Mouse (Mus musculus) cerebellum, adult 8-10 months (tissue): ENCODE results near the gene Znrd1.
A peak's percentile ranks its signal among the peaks of the same experiment; 100 is the strongest.
"Not testable (repeated sequence)": the region's sequence is repeated elsewhere in the genome, so short reads cannot be mapped to it uniquely, and the experiment has no call there.

Experiments used
- DNase-seq: peaks from one replicate; pipeline ENCODE4 v3.0.0; 2022

Gene Znrd1

DNA sequence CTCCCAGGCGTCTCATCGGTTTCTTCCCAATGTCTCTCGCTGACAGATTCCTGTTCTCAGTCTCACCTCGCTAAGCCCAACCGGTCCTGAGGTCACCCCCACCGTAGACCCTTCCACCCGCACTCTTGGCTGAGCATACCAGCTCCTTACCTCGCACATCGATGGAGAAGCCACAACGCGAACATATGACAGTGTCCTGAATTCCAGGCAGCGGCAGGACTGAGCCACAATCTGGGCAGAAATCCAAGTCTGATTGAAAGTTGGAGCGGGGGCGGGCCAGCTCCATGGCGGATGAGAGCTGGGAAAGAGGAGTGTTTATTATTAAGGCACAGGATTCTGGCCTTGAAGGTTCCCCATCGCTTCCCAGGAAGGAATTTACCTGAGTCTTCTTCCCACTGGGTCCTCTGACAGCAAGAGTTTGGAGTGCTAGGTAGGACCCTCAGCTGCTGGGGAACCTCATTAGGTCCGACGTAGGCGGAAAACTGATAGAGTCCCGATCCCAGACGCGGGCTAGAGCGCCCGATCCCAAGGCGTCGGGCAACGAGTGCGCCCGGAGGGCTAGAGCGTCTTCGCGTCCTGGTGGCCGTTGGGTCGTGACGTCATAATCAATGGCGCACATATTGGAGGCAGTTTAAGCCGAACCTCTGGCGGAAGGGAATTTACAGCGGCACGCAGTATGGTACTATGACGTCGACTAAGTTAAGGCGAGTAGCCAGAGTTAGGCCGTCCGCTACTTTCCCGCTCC is at the start of gene Znrd1, which contains the start of gene Znrd1as:
Gene Znrd1, minus strand, starts transcription at position 561 of the 745 bp plus-strand sequence.
Gene Znrd1as, plus strand, starts transcription at position 594 of the 745 bp plus-strand sequence.
- DNase-seq: peak; percentile 90

DNA sequence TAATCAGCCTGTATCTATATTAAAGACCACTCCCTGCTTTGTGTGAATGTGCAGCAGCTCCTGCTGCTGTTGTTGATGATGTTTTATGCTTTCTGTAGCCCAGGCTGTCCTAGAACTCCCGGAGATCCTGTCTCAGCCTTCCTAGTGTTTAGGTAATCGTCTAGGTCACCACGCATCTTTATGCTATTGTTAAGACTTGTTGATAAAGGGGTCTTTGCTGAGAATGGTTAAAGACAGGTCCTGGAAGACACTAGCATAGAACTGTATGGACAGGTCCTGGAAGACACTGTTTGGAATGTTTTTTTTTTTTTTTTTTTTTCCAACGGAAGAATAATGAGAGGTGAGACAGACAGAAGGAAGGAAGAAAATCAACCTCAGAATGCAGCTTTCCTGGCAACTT is 45.0 kb upstream of the Znrd1 start:
- no peak for DNase-seq

DNA sequence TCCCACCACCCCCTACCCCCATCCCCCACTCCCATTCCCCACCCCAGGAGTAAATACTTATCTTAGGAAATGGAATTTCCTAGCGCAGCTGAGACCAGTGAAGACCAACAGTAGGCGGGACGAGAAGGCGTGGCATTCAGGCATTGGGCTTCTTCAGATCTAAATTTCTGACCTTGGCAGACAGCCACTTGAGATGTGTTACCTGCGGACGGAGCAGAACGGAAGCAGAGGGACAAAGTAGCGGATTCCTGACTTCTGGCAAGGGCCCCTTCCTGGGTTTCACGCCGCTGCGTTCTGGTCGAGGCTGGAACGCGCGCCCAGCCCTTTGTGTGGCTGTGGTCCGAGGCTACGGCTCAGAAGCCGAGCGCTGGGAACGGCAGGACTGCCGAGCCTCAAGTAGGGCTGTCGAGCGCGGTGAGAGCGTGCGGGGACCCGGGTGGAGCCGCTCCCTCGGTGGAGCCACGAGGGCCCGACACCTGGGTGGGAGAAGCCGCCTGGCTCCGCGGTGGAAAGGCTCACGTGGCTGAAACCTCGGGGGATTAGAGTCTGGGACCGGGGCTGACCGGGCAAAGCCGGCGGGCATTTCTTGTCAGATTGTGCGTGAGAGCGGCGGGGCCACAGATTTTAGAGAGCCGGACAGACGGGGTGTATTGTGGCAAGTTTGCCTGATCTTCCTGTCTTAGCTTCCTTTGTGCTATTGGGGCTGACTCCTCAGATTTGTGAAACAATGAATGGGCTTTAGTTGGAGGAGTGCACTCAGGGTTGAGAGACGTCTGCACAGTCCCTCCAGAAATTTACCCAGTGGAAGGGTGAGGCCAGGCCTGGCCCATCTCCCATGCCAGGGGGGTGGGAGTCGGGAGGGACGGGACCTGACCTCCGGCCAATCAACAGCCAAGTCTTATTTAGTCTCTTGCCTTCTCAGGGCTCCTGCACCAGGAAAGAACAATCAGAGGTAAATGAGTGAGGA is 44.3 kb upstream of the Znrd1 start:
- peak; percentile 22 for DNase-seq

DNA sequence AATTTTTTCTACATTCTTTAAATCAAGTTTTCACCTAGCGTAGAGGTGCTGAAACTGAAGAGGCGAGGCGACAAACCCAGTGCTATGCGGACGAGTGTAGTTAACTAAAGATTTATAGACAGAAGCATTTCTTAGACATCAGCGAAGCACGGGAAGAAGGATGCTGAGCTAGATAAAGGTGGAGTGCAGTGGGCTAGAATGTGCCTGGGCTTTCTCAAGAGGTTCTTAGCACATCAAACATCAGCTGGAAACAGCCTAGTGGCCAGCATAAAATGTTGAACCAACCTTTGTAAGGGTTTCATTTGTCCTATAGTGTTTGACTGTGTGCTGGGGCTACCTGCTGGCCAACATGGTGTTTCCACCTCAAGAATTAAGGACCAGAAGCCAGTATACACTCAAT is 42.5 kb upstream of the Znrd1 start, which contains the start of gene Zfp57:
Gene Zfp57, plus strand, starts transcription at position 301 of the 400 bp plus-strand sequence.
- no peak for DNase-seq

DNA sequence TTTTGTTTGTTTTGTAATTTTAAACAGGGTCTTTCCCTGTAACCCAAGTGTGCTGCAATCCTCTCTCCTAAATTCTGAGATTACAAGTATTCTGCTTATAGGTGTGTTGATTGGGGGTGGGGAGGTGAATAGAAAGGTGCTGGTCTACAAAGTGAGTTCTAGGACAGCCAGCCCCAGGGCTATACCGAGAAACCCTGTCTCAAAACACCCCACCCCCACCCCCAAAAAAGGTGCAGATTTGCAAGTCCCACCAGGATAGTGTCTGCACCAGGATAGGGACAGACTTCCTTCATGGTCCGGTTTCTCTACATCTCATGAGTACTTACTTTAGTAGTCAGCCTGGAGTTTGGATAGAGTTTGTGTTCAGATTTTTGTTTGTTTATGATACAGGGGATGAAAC is 40.1 kb upstream of the Znrd1 start:
- no peak for DNase-seq

DNA sequence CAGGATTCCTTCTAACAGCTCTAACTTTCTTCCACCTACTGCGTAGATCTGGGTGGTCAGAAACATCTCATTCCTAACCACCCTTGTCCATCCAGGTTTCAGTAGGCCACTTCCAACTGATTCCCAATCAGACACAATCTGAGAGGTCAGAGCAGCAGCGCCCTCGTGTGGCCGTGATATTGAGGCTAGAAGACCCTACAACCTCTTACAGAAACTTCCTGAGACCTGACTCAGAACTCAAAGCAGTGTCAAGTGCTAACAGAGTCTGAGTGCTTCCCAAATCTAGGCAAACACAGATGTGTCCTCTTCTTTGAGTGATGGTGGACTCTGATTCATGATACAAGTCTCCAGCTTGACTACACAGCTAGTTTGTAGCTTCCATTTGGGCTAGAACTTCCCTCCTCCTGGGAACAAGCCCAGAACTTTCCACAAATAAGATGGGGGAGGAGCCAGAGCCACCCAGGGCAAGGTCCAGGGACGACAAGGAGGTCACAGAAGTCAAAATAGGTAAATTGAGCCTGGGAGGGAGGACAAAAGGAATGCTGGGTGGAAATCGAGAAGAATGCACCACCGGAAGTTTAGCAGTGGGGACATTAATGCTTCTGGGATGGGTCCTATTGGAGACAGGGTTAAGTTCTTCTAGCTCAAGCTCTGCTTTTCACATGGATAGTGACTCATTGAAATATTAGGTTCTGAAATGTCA is 38.8 kb upstream of the Znrd1 start:
- DNase-seq: peak; percentile 64

DNA sequence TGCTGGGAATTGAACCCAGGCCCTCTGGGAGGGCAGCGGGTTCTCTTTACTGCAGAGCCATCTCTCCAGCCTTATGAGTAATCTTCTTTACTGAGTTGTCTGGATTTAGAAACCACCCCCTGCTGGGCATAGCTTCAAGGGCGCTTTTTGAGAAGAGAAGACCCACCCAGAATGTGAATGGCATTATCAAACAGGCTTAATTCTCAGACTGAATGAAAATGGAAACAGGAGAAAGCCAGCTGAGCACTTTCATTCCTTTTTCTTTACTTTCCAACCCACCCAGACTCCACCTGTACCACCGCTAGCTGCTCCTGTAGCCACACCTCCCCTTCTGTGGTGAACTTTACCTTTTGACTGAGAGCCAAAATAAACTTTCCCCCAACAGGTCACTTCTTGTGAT is 37.1 kb upstream of the Znrd1 start:
- no peak for DNase-seq

DNA sequence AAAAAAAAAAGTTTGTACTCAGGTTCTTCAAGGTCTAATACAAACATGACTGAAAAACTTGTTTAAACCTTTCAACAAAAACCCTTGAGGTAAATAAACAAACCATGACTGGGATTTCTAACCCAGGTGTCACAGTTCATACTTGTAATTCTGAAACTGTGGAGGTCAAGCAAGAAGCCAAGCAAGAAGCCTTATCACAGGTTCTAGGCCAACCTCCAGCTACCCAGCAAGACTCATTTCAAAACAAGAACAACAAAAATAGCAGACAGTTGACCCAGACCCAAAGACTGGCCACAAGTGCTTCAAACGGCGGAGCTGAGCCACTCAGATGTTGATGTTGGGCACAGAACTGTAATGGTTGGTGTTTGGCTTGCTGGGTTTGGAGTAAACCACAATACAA is 36.2 kb upstream of the Znrd1 start:
- DNase-seq: no peak

DNA sequence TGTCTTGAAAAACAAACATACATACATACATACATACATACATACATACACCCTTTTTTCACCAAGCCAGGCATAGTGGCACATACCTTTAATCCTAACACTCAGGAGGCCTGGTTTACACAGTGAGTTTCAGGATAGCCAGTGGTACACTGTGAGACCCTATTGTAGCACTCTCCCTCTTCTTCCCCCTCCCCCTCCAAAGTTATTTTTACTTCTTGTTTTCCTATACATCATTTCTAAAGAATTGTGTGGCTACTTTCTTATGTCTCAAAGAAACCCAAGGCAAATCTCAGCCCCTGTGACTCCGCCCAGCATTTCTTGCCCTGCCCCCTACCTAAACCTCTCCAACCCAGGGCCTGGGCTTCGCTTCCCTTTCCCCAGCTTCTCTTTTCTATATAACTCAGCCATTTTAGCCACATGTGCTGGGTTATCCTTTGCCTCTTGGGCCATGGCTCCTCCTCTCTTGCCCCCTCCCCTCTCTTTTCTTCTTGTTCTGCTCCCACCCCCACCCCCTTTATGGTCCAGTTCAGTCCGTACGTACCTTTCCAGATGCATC is 35.5 kb upstream of the Znrd1 start:
- DNase-seq: no peak

DNA sequence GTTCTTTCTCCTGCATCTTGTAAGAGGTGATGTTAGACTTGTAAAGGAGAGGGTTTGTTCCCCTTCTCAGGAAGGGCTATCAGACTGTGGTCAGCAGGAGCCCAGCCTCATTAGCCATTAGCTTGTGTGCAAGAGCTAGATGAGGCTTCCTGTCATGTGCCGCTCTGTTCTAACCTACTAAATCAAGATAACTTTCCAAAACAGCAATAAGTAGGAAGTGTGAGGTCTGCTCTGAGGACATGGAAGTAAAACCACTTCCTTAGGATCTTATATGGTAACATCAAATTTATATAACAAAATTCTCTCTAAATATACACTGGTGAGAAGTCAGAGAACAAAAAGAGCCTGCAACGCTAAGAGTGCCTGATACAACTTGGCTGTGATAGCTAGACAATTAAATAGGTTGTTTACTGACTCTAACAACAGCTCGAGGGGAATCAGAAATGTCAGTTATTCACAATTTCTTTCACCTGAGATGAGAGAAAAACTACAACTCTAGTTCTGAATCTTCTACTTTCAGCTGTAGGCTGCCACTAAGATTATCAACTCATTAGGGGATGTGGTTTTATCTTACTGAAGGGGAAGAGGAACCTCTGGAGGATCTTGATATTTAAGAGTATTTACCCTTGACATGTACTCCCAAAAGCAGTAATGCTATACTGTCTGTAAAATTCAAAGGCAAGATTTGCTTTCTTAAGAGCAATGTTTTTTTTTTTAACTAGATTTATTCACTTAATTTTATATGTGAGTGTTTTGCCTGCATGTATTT is 34.2 kb upstream of the Znrd1 start:
- DNase-seq: no peak

DNA sequence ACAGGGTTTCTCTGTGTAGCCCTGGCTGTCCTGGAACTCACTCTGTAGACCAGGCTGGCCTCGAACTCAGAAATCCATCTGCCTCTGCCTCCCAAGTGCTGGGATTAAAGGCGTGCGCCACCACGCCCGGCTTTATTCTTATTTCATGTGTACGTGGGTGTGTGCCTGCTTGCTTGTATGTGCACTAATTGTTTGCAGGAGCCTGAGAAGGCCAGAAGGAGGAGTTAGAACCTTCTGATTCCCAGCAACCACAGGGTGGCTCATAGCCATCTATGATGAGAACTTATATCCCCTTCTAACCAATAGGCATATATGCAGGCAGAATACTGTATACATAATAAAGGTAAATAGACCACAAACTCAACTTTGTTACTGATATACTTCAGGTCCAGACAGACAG is 32.3 kb upstream of the Znrd1 start:
- not testable (repeated sequence) for DNase-seq

DNA sequence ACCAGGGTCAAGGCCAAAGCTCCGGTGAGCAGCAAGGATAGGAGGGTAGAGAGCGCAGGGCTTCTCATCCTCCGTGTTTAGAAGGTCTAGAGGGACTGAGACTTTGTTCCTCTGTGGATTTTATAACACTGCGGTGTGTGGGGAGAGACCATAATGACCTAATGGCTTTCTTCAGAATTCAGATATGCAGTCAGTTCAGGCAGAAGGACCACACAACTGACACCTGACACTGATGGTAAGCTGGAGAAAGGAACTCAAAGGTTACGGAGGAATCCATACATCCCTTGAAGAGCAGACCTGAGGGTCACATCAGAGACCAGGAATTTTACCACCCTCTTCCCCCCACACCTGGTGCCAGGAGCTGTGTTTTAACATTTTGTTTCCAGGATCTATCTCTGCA is 31.1 kb upstream of the Znrd1 start, which contains the start of gene H2-M5:
Gene H2-M5, minus strand, starts transcription at position 101 of the 400 bp plus-strand sequence.
- no peak for DNase-seq

DNA sequence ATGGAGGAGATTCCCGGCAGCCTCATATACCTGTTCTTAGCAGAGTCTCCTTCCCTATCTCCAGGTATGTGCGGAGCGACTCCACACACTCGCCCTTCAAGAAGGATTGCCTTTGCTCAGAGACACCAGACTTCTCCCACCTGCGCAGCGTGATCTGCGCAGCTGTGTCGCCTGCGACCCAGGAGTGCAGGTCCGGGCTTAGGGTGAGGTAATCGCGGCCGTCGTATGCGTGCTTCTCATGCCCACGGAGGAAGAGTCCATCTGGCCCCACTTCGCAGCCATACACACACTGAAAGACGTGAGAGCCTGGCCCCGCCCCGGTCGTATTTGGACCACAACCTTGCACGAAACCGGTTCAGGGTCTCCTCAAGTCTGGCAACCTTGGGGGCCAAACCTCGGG is 30.1 kb upstream of the Znrd1 start:
- no peak for DNase-seq

DNA sequence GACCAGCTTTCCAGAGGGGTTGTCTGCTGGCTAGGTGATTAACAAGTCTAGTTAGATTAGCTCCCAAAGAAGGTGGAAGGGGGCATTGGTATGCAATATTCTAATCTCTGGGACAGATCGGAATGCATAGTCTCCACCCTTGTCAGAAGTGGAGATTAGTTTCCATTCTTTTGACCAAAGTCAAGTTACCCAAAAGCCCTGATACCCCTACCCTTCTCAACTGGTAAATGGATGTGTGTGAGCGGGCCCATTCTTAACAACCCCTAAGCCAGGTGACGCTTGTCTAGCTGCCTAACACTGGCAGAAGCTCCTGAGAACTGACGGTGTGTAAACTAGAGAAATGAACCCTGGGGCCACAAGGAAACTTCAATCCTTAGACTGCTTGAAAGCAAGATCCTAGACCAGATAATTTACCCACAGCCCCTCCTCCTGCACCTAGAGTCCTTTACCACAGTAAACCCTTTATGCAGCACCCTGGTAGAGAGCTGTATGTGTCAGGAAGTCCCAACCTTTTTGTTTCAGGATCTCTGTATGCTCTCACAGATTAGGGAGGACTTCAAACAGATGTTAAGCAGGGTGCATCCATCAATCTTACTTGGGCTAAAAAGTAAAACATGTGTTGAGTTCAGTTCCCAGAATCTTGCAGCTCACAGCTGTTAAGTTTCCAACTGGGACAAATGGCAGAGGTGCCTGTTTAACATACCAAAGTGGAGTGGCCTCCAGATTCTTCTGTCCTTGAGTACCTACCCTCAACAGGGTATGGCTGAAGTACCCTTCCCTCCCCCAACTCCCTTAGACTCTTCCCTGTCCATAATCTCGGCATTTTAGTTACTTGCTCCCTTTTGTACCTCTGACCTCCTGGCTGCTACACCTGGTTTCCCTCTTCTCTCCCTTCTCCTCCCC is 24.1 kb upstream of the Znrd1 start:
- DNase-seq: no peak

DNA sequence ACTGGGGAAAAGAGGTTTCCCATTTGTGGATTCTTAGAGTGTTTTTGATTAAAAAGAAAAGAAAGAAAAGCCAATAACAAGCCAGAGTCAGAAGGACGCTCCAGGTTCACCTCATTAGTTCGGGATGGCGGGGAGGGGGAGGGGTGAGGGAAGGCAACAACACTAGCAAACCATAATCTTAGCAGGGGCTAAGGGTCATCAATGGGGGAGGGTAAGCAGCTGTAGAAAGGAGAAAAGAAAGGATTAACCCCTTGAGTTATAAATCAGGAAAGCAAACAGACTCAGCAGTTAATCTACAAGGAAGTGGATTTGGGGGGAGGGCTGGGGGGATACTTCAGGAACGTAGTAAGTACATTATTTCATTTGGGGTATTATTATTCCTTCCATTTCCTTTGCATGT is 23.5 kb upstream of the Znrd1 start:
- DNase-seq: no peak

DNA sequence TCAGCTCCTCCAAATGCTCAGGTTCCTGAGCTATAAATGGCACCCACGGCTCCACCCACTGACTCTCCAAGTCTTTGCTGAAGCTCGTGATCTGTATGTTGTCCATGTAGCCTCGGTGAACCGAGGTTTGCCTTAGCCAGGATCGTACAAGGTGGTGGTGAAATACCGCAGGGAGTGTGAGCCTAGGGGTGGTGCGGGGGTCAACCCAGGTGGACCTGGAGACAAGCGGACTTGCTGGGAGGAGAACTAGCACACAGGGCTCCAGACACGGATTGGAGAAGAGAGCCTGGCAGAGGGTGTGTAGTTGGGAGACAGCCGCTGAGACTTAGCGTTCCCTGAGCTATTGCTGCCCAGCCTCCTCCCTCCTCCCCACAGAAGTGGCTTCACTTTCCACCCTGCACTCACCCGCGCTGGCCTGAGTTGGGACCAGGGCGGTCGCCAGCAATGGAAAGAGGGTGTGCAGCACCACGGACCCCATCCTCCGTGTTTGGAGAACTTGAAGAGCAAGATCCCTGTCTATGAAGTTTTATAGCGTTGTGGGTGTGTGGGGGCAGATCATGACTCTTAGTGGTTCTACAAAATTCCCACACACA is 23.0 kb upstream of the Znrd1 start, which contains the start of gene 2410137M14Rik:
Gene 2410137M14Rik, minus strand, starts transcription at position 17 of the 593 bp plus-strand sequence.
- no peak for DNase-seq

DNA sequence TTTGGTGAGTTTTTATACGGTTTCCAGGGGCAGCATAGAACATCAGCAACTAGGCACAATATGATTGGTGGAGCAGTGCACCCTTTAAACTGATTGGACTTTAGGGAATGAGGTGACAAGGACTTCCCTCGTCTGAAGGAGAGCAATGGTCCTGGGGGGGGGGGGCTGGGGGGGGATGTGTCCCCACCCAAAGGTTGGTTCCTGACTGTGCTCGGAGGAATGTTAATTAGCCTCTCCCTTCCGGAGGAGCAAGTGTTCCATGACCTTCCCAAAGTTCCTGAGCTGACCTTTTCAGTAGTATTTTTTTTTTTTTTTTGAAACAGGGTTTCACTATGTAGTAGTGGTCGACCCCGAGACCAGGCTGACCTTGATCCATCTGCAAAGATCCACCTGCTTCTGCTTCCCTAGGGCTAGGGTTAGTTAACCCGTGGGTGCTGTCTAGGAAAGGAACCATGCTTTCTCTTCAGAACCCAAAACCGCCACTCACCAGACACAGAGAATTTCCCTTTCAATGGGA is 15.0 kb upstream of the Znrd1 start:
- DNase-seq: no peak

DNA sequence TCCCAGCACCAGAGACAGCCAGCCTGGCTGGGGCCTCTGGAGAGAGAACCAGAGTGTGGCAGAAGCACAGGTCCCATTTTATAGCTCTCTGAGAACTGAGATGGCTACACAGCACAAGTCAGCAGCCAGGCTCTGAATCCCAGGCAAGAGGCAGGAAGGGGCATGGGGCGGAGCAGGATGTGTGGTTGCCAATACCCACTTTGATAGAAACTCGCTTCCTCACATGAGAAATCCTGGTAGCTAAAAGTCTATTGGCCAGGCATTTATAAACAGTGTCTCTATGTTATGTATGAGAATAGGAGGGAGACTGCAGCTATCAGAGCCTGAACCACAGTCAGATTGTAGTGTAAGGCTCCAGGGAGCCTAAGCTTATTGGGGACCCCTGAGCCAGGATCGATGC is 14.4 kb upstream of the Znrd1 start:
- no peak for DNase-seq

DNA sequence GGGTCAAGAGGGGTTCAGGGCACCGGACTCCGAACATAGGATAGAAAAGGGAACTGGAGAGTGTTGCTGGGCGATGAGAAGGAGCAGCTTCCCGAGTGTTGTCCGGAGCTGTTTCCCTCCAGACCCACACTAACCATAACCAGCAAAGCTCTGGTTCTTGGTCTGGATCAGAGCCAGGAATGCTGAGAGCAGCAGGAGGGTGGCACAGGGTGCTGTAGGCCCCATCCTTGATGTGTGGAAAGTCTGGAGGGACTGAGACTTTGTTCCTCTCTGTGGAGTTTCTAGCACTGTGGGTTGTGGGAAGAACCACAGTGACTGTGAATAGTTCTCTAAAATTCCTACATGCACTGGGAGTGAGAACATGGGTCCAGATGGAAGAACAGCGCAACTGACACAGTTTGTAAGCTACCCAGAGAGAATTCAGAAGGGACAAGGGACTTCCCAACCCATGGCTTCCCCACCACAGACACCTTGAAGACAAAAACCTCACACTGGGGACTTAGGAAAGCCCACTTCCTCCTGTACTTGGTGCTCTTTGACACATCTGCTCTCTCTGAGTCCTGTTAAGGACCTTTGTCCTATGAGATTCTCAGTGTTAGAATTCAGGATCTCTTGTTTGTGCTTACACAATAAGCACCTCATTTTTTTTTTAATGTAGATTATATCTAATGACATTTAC is 13.0 kb upstream of the Znrd1 start:
- DNase-seq: no peak
